Mouse (Mus musculus) embryo, embryonic 9.5 days (tissue): Measurements from ENCODE around the gene Gpr88.

Experiments
- DNase-seq: peaks from one replicate; pipeline ENCODE4 v3.0.0-alpha.2; 2017; ENCODE audit errors: extremely low spot score

Gene Gpr88

DNA sequence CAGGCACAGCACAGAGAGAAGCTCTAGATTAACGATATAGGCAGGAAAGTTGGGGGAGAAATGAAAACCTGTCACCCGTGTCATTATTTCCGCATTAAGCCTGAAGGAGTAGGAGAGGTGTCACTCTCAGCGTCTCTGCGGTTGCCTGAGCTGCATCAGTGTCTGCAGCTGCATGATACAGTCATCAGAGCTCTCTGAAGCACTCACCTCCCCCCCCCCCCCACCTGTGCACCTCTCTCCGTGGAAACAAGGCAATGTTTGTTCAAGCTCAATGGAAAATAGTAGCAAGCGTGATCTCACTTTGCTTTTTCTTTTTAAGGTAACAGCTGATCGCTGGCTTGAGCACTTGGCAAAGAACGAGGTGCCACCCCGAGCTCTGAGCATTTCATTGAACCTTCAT is 53.2 kb downstream of the Gpr88 start:
- no peak for DNase-seq
